Mouse (Mus musculus): ENCODE results near the gene Orm1.

The Orm1 gene

DNA sequence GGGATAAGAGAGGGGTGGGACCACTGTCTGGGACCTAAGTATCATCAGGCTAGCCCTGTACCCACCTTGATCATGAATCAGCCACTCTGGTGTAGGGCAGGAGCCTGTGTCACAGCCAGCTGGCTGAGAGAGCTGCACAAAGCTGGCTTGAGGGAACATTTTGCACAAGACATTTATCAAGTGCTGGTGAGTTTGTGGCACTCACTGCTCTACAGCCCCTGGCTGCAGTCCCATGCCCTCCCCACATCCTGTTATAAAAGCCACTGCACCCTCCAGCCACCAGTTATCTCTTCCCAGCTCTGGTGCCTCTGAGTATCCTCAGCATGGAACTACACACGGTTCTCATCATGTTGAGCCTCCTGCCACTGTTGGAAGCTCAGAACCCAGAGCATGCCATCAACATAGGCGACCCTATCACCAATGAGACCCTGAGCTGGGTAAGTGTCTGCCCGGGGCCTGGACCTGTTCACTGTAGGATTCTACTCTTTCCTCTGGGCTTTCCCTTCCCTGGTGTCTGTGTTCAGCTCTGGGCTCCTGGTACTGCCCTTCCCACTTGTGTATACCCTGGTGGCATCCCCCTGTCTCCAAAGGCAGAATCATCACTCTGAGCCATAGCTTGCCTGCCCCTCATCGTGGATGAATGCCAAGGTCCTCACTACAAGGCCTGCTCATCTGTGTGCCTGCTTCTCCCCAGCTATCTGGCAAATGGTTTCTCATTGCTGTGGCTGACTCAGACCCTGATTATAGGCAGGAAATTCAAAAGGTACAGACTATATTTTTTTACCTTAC is 11.7 kb downstream of the Orm1 start, which contains the start of gene Orm3:
Orm3 (plus strand) TSS at position 286 of the 789 bp plus-strand sequence.
- in situ Hi-C loops (cut with MseI, MboI) = no loop called here

DNA sequence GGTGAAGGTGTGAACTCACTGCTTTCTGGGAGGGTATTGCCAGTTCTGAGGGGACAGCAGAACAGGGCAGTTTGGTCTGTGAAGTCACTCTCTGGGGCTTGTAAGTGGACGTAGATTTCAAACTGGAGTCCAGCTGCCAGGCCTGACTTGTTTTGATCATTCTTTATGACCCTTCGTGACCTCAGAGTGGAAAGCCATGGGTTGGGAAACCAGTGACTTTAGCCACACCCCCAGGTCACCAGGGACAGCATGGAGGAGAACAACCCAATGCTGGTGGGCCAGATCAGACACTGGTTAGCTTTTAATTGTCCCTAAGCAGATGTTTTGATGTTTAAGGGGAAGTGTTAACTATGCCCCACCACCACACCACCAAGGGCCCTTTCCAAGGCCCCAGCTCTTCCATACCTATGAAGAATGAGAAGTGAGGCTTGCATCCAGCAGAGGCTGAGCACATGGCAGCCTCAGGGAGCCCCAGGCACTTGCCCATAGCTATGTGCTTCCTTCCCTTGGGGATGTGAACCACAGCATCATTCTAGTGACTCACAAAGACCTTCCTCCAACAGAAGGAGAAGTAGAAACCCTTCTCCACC is 12.7 kb downstream of the Orm1 start:
- in situ Hi-C loops (cut with MseI, MboI) = no loop called here

DNA sequence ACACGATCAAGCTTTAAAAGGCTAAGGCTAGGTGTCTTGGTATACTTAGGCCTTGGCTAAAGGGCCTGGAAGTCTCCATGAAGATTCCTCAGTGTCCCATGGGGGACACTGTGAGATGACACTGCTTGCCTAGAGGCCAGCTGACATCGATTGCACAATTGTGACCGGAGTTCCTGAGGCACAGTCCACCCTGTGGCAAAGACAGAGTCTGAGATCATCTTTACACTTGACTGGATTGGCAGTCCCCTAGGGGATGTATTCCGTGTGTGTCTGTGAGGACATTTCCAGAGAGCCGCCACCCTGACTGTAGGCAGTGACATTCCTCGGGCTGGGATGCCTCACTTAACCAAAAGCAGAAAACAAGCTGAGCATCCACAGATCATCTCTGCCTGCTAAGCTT is 15.5 kb downstream of the Orm1 start:
- in situ Hi-C loops (cut with MseI, MboI) = no loop called here

DNA sequence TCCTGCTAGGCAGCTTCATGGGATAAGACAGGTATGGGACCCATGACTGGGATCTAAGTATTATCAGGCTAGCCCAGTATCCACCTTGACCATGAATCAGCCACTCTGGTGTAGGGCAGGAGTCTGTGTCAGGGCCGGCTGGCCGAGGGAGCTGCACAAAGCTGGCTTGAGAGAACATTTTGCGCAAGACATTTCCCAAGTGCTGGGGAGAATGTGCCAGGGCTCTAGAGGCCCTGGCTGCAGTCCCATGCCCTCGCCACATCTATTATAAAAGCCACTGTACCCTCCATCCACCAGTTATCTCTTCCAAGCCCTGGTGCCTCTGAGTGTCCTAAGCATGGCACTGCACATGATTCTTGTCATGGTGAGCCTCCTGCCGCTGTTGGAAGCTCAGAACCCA is 17.8 kb downstream of the Orm1 start, which contains the start of gene Orm2:
Orm2 (plus strand) TSS at position 300 of the 400 bp plus-strand sequence.
- in situ Hi-C loops (cut with MseI, MboI) = no loop called here

DNA sequence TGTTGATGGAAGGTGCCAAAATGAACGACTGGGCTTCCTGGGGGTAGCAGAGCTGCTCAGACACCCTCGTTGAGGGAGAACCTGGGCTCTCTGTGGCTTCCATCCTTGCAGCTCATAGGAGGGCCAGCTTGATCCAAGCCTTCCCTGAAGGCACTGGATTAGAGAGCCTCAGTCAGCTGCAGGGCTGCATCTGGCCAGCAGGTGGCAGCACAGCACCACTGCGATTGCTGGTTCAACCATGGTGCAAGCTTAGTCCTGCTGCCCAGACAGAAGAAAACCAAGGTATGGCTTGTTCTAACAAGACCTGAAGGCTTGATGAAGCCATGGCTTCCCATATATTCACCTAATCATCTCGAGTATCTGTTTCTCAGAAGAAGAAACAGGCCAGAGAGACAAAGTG is 24.2 kb downstream of the Orm1 start:
- in situ Hi-C loops (cut with MseI, MboI) = no loop called here

DNA sequence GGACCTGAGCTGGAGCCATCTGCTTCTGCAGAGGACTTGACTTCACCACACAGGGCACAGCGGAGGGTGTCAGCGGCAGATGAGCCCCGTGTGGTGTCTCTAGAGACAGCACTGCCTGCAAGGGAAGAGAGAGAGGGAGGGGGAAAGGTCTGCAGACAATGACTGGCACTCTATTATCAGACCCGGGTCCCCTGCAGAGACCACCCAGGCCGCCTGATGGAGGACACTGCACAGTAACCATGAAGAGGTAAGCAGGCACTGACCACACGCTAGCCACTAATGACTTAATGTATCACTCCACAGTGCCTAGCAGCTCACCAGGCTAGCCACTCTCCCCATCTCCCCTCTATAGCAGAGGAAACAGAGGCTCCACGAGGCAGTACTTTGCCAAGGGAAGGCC is 26.5 kb downstream of the Orm1 start:
- in situ Hi-C loops (cut with MseI, MboI) = no loop called here

DNA sequence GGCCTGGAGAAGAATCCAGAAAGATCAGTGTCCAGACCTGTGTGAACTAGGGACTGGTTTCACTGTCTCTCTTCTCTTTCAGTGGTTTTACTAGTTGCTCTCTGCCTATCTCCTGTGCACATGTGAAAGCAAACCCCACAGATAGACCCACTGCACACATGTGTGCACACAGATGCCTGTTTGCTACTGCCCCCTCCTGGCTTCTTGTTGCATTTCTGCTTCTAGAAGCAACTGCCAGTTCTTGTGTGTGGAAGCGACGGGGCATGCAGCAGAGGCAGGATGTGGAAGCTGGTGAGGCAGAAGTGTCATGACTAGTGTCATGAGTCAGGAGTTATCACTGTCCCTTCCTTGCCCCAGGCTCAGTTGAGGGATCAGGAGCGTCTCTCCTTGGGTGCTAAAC is 27.5 kb downstream of the Orm1 start:
- in situ Hi-C loops (cut with MseI, MboI) = no loop called here

DNA sequence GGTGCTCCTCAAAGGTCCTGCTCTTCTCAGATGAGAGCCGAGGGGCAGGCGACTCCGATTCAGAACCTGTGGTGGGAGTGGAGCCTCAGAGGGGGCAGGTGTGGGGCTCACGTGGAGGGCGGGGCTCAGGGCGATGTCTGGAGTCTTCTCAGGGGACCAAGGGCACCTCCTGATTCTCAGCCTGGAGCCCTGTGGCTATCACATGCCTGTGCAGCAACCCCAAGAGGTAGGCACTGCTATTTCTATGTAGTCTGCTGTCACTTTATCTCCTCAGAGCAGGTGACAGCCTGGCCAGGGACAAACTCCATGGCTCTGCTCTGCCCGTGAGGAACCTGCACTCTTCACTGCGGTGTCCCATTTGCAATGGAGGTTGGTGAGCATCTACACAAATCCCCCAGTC is 29.0 kb downstream of the Orm1 start:
- in situ Hi-C loops (cut with MseI, MboI) = no loop called here

DNA sequence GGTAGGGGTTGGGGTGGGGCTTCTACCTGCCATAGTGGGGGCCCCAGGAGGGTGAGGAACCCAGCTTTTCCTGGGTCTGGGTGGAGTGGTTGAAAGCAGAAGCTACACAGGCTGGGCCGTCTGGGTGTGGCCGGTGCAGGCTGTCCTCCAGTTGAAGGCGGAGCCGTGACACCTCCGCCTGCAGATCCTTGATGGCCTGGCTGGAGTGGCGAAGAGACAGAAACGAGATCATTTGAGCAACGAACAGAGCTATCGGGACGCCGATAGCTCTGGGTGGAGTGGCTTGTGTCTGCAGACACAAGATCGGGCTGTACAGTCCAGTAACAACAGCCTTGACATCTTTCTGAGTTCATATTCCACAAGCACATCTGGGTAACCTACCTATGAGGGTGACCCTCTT is 30.0 kb downstream of the Orm1 start:
- in situ Hi-C loops (cut with MseI, MboI) = no loop called here

DNA sequence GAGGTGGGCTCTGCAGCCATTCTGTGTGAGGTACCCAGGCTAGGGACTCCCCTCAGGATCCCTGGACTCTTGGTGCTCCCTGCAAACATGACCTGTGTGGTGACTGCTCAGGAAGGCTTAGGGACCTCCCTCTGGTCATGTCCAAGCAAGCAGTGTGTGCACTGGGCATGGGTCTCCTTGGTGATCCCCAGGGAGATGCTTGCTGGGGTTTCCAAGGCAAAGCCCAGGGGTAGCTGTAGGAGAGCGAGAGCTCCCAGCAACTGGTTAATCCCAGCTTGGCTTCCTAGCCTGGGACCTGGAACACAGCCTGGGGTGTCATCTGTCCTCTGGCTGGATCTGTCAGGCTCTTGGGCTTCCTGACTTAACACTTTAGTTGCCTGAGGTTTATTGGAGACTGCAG is 31.0 kb downstream of the Orm1 start:
- in situ Hi-C loops (cut with MseI, MboI) = no loop called here

DNA sequence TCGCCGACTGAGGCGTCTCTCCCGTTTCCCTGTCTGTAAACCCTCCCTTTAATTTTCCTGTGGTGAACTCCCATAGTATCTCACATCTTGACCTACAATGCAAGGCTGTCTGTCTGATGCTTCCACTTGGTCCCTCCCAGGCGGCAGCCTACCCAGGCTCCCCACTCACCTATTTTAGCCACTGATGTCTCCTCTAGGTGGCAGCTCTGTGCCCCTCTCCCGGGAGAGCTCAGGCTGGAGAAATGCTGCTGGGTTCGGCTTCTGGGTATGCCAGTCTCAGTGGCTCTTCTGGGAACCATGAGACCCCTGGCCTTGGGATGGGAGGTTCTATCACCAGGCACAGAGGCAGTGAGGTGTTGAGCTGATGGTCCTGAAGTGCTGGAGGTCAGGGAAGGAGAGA is 33.1 kb downstream of the Orm1 start:
- in situ Hi-C loops (cut with MseI, MboI) = no loop called here

DNA sequence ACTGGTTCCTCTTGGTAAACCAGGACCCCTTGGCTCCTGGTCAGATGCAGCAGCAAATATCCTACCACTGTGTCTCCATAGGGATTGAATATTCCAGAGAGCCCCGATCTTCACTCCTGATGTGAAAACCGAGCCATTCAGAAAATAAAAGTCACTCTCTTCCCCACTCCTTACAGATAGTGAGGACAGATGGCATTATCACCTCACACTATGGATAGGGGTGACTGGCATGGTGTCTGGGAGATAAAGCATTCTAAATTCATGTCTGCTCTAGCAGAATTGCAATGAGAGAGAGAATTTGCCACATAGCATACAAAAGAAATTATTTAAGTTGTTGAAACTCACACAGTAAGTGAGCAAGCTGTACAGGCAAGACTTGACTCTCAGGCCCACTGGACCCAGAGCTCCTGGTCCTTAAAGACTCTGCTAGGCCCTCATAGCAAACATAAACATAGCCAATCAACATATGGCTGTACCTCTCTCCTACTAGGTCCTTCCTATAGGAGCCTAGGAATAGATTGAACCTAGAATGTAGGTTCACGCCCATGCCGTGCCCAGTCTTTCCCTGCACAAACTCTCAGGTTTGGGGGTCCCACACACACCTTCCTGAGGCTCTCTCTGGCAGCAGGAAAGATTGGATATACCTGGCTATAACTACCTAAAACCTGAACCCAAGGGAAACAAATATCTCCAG is 38.5 kb downstream of the Orm1 start:
- in situ Hi-C loops (cut with MseI, MboI) = no loop called here

DNA sequence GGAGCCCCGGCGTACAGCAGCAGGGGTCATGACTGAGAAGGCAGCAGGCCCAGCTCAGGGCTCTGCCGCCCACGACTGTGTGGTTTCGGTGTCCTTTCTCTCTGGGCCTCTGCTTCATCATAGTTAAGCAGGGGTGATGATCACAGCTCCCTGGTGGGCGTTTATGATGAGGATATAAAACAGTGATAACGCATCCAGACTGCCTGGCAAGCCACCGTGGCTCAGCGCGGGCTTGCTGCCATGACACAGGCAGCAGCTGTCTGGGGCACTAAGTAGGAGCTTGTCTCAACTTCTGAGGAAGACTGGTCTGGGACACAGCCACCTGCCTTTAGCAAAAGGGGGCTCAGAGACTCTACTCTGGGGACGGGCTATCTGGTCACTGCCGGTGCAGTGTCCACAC is 39.1 kb downstream of the Orm1 start:
- in situ Hi-C loops (cut with MseI, MboI) = no loop called here

DNA sequence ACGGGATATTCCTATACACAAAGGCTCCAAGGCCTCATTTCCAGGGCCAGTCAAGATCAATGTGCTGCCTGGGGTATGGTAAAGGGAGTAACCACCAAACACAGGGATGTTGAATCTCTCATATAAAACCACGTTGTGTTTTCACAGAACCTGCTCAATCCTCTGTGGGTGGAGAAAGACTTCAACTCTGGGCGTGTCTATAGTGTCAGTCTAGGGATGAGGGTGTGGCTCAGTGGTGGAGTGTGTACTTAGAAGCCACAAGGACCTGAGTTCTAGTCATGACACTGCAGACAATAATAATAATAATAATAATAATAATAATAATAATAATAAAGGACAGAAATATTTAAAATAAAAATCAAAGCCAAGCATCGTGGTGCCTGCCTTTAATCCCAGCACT is 39.9 kb downstream of the Orm1 start:
- in situ Hi-C loops (cut with MseI, MboI) = no loop called here

DNA sequence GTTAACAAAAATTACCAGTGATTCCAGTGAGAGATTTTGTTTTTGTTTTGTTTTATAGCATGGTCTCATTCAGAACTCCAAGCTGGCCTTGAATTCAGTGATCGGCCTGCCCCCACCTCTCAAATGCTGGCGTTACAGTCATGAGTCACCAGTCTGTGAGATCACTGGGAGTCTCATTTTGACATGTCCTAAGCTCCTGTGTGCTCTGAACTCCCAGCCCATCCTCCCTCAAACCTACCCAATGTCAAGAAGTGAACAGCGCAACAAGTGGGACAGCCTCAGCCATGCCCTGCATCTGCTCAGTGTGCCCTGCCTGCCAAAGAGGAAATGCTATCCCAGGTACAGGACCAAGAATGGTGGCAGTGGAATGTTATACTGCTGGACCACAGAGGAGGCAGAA is 40.9 kb downstream of the Orm1 start:
- in situ Hi-C loops (cut with MseI, MboI) = no loop called here

DNA sequence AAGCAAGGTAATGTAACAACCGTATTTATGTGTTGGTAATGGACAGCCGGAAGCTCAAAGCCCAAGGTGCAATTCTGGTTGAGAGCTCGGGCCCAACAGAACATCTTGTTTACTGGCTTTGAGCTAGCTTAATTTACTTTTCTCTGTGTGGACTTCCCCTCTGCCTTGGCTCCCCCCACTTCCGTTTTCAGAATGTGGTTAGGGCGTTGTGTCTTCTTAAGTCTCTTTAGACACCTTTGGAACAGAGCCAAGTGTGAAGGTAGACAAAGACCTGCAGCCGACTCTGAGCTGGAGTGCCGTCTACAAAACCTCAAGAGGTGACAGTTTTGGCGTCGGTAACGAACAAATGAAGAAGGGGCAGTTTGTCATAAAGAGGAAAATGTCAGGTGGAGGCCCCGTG is 41.4 kb downstream of the Orm1 start:
- in situ Hi-C loops (cut with MseI, MboI) = no loop called here

DNA sequence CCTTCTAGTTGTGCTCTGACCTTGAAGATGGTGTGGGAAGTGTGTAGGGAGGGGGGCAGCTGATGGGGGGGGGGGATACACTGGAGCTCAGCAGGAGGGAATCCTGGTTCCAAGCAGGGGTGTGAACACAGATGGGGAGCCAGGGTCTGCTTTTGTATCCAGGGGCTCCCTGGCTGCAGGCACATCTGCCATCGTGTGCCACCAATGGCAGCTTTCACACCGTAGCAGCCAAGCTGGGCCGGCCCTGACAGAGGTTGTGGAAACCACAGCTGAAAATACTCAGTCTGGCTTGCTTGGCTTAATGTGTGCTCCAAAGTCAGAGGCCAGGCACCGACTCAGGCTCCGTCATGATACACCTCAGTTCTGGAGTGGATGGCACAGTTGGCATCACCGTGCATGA is 43.7 kb downstream of the Orm1 start:
- in situ Hi-C loops (cut with MseI, MboI) = no loop called here

DNA sequence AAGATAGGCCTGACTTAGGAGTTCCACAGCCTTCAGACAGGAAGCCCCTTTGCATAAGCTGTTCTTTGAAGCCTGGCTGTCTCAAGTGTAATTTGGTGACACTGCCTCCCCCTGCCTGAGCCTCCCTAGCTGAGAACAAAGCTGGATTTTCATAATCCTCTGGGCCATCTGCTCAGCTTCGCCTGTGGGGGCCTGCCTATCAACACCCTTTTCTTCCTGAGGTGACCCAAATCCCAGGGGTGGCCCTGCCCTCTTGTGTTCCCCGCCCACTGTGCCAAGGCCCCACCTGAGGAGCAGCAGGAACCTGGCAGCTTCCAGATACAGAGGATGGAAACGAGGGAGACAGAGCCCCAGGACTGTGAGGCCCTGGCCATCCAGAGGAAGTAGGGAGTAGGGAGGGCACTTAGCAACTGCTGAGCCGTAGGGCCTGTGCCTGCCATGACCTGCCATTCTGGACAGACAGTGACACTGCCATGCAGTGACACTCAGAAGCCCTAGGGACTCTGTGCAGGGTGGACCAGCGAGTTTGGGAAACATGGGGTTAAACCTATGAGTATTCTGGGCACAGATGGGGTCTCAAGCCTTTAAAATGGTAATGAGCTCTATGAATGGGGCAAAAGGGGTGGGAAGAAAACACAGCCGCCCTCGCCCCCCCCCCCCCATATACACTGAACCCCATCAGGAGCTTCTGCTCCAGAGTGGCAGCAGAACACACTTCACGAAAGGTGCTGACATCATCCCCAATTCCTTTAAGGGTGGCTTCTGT is 44.9 kb downstream of the Orm1 start:
- in situ Hi-C loops (cut with MseI, MboI) = no loop called here

DNA sequence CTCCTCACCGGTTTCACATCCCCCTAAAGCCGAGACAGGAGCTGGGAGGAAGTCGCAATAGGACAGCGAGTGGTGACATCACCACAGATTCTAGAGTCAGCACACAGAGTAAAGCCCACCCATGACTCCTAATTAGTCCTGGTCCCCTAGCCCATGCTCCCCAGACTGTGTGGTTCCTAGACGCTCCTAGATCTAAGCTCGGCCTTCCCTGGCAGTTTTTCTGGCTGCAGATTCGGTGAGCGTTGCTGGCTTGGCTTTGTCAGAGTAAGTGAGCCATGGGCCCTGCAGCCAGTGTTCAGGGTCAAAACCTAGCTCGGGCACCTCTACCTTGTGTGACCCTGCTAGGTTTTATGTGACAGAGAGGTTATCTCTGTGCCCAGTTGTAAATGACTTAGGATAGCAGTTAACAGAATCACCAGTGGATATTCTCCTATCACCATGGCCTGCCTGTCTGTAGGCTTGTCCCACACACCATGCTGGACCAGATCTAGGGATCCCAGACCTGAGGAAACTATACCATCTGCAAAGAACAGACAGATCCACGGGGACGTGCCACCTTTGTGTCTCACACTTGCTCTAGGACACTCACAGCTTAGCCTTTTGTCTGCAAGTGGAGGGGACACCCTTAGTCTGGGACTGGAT is 45.6 kb downstream of the Orm1 start:
- in situ Hi-C loops (cut with MseI, MboI) = no loop called here

DNA sequence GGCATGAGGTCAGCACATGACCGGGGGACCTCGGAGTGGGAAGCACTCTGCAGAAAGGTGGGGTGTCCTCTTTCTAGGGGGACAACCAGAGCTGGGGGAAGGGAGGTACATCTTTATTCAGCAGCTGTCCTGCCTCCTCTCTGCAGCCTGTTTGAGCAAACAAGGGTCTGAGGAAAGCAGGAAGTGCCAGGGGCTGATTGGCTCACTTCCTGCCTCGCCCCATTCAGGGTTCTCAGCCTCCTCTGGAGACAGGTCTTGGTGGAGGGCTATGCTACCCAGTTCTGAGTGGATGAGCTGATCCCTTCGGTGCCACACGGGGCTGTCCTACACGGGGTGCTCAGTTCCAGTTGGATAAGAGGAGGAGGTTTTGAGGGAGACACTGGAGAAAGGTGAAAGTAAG is 47.0 kb downstream of the Orm1 start:
- in situ Hi-C loops (cut with MseI, MboI) = no loop called here
